Mouse (Mus musculus) midbrain, embryonic 14.5 days (tissue): ENCODE data around the gene Osbp. TPM values are rescaled to one million over a fixed set of nuclear protein-coding genes. Genes with fewer than 3 reads are reported as not detected.

Experiments used
- ATAC-seq: fragments of 200-750 bp; cut with Nextera tagmentation; 2 replicates; pipeline ENCODE4 v1.8.0; 2017; ENCODE audit warnings: moderate number of reproducible peaks, moderate library complexity; ENCODE audit not compliant: low FRiP score, low TSS enrichment
- DNase-seq: peaks from one replicate; pipeline ENCODE4 v3.0.0-alpha.2; 2015
- H3K27ac ChIP-seq: fragments of 300-500 bp; sonication (generic); replicated peaks from 2 replicates; pipeline ENCODE4 v1.5.1; 2014; ENCODE audit warnings: mild to moderate bottlenecking, low read depth, low read length, moderate library complexity
- H3K27me3 ChIP-seq: fragments of 300-500 bp; sonication (generic); 2 replicates; pipeline ENCODE4 v1.6.1; 2014; ENCODE audit warnings: low read length, control low read depth, mixed read lengths; ENCODE audit not compliant: control insufficient read depth, insufficient read depth
- H3K36me3 ChIP-seq: fragments of 300-500 bp; sonication (generic); 2 replicates; pipeline ENCODE4 v1.6.1; 2014; ENCODE audit warnings: low read length, control low read depth; ENCODE audit not compliant: control insufficient read depth, insufficient read depth
- H3K4me1 ChIP-seq: fragments of 300-500 bp; sonication (generic); 2 replicates; pipeline ENCODE4 v1.6.1; 2014; ENCODE audit warnings: mild to moderate bottlenecking, antibody characterized with exemption, low read length, control low read depth; ENCODE audit not compliant: control insufficient read depth, insufficient read depth
- H3K4me2 ChIP-seq: fragments of 300-500 bp; sonication (generic); 2 replicates; pipeline ENCODE4 v1.6.1; 2014; ENCODE audit warnings: mild to moderate bottlenecking, low read length, moderate library complexity
- H3K4me3 ChIP-seq: fragments of 300-500 bp; sonication (generic); replicated peaks from 2 replicates; pipeline ENCODE4 v1.5.1; 2014; ENCODE audit warnings: low read depth, low read length
- H3K9ac ChIP-seq: fragments of 300-500 bp; sonication (generic); replicated peaks from 2 replicates; pipeline ENCODE4 v1.6.1; 2014; ENCODE audit warnings: mild to moderate bottlenecking, low read length, moderate library complexity
- H3K9me3 ChIP-seq: fragments of 300-500 bp; sonication (generic); 2 replicates; pipeline ENCODE4 v1.6.1; 2016; ENCODE audit warnings: low read length, control low read depth, mixed read lengths; ENCODE audit not compliant: control insufficient read depth
- WGBS: fragments of 180-500 bp; shearing (Covaris S2); extraction: QIAGEN DNeasy Blood & Tissue Kit; methylation state at CpG from one replicate; pipeline ENCODE4 v1.1.7; 2014; 5-methylcytosine and 5-hydroxymethylcytosine counted together
- polyA plus RNA-seq: library from polyadenylated mRNA; unstranded; fragments of >200 nt; fragmentation: Nextera tagmentation; extraction: Ambion mirVana; gene quantifications from 2 replicates; pipeline ENCODE4 v1.2.1, GENCODE M21; 2014

Osbp gene
- polyA plus RNA-seq, 1 experiment from 2014 or later = 8.0 TPM

DNA sequence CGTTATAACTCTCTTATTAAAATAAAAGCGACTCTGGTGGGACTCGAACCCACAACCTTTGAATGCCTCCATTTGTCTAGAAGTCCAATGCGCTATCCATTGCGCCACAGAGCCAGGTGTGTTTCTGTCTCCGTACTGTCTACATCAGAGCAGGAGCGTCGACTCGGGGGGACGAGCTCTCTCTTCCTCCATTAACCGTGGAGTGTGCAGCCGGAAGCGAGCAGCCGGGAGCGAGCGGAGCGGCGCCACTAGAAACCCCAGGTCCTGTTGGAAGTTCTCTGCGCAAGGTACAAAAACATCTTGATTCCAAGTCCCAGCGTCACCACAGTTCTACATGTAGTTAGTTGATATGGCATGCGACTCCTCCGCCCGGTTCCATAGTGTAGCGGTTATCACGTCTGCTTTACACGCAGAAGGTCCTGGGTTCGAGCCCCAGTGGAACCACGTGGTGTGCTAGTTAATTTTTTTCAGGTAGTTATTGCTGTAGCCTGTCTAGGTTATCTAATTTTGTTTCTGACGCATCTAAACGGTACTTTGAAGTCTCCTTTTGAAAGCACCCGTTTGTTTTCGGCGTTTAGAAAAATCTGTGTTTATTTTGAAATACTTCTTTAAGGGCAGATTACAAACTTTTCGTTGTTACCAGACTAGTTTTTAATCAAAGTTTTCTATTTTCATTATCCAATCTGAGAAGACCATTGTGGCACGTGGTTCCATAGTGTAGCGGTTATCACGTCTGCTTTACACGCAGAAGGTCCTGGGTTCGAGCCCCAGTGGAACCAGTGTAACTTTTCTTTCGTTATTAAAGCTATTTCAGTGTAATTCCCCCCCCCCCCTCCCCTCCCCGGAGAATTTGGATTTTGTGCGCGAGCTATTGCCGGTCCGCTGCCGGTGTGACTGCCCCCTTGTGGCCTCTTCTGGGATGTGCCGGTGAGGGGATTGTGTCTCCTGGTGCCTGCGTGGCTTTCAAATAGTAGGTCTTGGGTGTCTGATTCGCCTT lies 46.1 kb downstream of the Osbp start:
- Histone ChIP-seq H3K27ac (peak overlapping the region; percentile 90), H3K27me3 (no peaks in the 10 kb centered on the region), H3K9ac (peak overlapping the region; percentile 37; the same call in 1 of the 2 replicates), H3K36me3 (no peaks in the 10 kb centered on the region), H3K4me2 (peak overlapping the region; percentile 59), H3K4me3 (peak overlapping the region; percentile 51), H3K9me3 (no peaks in the 10 kb centered on the region), H3K4me1 (0 out of 2 replicates have a peak, but pooled peaks cover 3% of the 10 kb centered on the region)
- peak; percentile 87 for ATAC-seq
- DNase-seq = peak; percentile 92
- WGBS = under 1% methylated on average over 49 of the region's 49 CpGs

DNA sequence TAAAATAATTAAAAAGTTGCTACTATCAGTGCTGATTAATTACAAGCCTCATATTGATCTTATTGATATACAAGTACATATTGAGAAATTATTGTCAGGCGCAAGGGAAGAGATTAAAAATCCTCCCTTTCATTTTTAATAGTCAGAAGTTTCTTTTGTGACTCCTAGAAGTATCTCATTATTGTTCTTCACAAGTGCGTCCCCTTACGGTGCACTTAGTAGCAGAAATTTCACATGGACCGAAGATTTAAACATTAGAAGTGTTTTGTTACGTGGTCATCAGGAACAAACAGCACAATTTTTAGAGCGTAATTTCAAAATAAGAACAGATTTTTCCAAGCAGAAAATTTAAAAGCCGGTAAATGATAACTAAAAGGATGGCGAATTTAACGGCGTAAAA lies 46.9 kb downstream of the Osbp start:
- no peak overlapping the region for H3K9ac ChIP-seq
- DNase-seq (no peak), ATAC-seq (no peak)

DNA sequence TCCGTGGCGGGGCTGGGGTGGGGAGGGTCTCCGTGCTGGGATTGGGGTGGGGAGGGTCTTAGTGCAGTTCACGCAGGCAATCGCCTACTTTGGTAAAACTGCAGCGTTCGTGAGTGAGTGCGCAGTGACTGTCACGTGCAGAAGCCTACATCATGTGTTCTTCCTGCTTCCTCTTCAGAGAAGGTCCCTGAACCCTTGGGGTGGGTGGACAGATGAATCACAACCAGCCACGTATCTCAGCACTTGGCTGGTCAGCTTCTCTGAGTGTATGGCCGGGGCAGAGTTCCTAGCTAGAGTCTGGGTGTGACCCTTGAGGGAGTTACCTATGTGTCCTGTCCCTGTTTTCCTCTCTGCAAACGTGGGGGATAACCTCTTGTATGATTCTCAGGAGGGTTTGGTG lies 47.5 kb downstream of the Osbp start:
- Histone ChIP-seq H3K4me3 (peak overlapping the region; percentile 51), H3K36me3 (no peaks in the 10 kb centered on the region), H3K4me1 (no peaks in the 10 kb centered on the region), H3K27me3 (no peaks in the 10 kb centered on the region), H3K27ac (no peak overlapping the region), H3K9ac (0 out of 2 replicates have a peak overlapping the region, but pooled peaks have one; percentile 34), H3K9me3 (no peaks in the 10 kb centered on the region), H3K4me2 (peak overlapping the region; percentile 59)
- DNase-seq = peak; percentile 44
- no peak for ATAC-seq
- under 1% methylated on average over 12 of the region's 12 CpGs for WGBS

More for the DNA sequence above, 46.9 kb downstream of the Osbp start:
- H3K27me3 ChIP-seq = no peaks in the 10 kb centered on the region
- H3K9me3 ChIP-seq = no peaks in the 10 kb centered on the region
- under 1% methylated on average over 10 of the region's 10 CpGs for WGBS
- peak overlapping the region; percentile 59 for H3K4me2 ChIP-seq
- H3K27ac ChIP-seq = no peak overlapping the region
- H3K4me3 ChIP-seq = peak overlapping the region; percentile 51
- no peaks in the 10 kb centered on the region for H3K36me3 ChIP-seq
- no peaks in the 10 kb centered on the region for H3K4me1 ChIP-seq

- DNase-seq = peak; percentile 21
- H3K4me2 ChIP-seq = no peak overlapping the region
- H3K9me3 ChIP-seq = no peaks in the 10 kb centered on the region
- H3K27ac ChIP-seq = no peak overlapping the region
- no peak overlapping the region for H3K4me3 ChIP-seq
- no peaks in the 10 kb centered on the region for H3K27me3 ChIP-seq
- H3K4me1 ChIP-seq = no peaks in the 10 kb centered on the region
- no peak overlapping the region for H3K9ac ChIP-seq
- 68% methylated on average over 8 of the region's 8 CpGs for WGBS
- no peaks in the 10 kb centered on the region for H3K36me3 ChIP-seq
- ATAC-seq = no peak
Measured at GRCm38 (mm10) chr19:12015708-12016107, 50.0 kb downstream of the Osbp start.

- H3K4me3 ChIP-seq = no peak overlapping the region
- ATAC-seq = no peak
- no peak overlapping the region for H3K27ac ChIP-seq
- H3K4me1 ChIP-seq = no peaks in the 10 kb centered on the region
- 55% methylated on average over 4 of the region's 4 CpGs for WGBS
- H3K4me2 ChIP-seq = no peak overlapping the region
- H3K9ac ChIP-seq = no peak overlapping the region
- H3K9me3 ChIP-seq = no peaks in the 10 kb centered on the region
- no peak for DNase-seq
- H3K36me3 ChIP-seq = no peaks in the 10 kb centered on the region
- no peaks in the 10 kb centered on the region for H3K27me3 ChIP-seq
Measured at GRCm38 (mm10) chr19:12016192-12016591, 50.5 kb downstream of the Osbp start.

DNA sequence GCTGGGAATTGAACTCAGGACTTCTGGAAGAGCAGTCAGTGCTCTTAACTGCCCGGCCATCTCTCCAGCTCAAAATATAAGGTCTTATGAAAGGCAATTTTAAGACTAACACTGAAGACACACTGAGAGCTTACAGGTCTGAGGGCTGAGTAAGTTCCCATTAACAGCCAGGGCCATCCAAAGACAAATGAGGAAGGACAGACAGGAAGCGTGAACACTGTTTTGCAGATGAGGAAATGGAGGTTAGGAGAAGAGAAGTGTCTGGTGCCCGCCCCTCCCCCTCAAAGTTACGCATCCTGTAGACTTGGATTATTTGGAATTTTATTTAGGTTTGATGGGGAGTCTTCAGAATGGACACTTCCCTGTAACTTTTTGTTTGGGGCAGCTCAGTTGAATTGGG lies 58.4 kb downstream of the Osbp start:
- Histone ChIP-seq H3K4me1 (no peaks in the 10 kb centered on the region), H3K4me2 (no peak overlapping the region), H3K27me3 (no peaks in the 10 kb centered on the region), H3K27ac (no peak overlapping the region), H3K9ac (no peak overlapping the region), H3K36me3 (no peaks in the 10 kb centered on the region), H3K9me3 (no peaks in the 10 kb centered on the region), H3K4me3 (no peak overlapping the region)
- no peak for DNase-seq
- ATAC-seq = no peak
- 88% methylated on average over 4 of the region's 4 CpGs for WGBS

DNA sequence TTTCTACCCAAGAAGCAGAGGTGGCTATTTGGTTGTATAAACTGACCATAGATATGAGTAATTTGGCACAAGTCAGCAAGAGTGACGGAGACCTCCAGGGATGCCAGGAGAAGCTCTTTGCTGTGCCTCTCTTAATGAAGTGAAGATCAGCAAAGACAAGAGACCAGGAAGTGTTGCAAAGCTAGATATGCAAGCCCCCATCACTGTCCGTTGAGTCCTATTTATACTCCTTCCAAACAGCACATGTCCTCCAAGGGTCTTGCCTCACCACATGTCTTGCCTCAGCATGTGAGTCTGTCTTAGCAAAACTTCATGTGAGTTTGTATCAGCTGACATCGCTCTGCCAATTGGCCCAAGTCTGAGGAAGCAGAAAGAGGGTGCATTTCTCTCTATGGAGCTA lies 59.6 kb downstream of the Osbp start:
- H3K4me3 ChIP-seq = no peak overlapping the region
- no peak overlapping the region for H3K9ac ChIP-seq
- no peak overlapping the region for H3K27ac ChIP-seq
- H3K9me3 ChIP-seq = no peaks in the 10 kb centered on the region
- no peaks in the 10 kb centered on the region for H3K4me1 ChIP-seq
- no peaks in the 10 kb centered on the region for H3K36me3 ChIP-seq
- no peak overlapping the region for H3K4me2 ChIP-seq
- no peak for ATAC-seq
- no peak for DNase-seq
- 83% methylated on average over 3 of the region's 3 CpGs for WGBS
- no peaks in the 10 kb centered on the region for H3K27me3 ChIP-seq

GRCm38 (mm10) chr19:12026606-12027005 lies 60.9 kb downstream of the Osbp start:
- ATAC-seq = no peak
- 92% methylated on average over 2 of the region's 2 CpGs for WGBS

GRCm38 (mm10) chr19:12037727-12038126 lies 72.0 kb downstream of the Osbp start:
- Histone ChIP-seq H3K27ac (no peak overlapping the region), H3K27me3 (no peaks in the 10 kb centered on the region), H3K4me1 (no peaks in the 10 kb centered on the region), H3K9ac (no peak overlapping the region), H3K4me2 (no peak overlapping the region), H3K36me3 (no peaks in the 10 kb centered on the region), H3K4me3 (no peak overlapping the region), H3K9me3 (no peaks in the 10 kb centered on the region)
- ATAC-seq (no peak), DNase-seq (no peak)

More at GRCm38 (mm10) chr19:12026606-12027005, 60.9 kb downstream of the Osbp start:
- Histone ChIP-seq H3K27ac (no peak overlapping the region), H3K36me3 (no peaks in the 10 kb centered on the region), H3K4me1 (no peaks in the 10 kb centered on the region), H3K27me3 (no peaks in the 10 kb centered on the region), H3K4me3 (no peak overlapping the region), H3K9me3 (no peaks in the 10 kb centered on the region), H3K4me2 (no peak overlapping the region), H3K9ac (no peak overlapping the region)
- DNase-seq = no peak
